Mouse (Mus musculus): Measurements from ENCODE around the gene Mgat3. TPM values are rescaled to one million over a fixed set of nuclear protein-coding genes. Genes with fewer than 3 reads are reported as not detected.

Mgat3 gene
- 0.92 and 0.95 TPM in 2 replicates for polyA plus RNA-seq (2012; rRNA removed)

GRCm38 (mm10) chr15:80173001-80173771, at the start of gene Mgat3:
Mgat3 (plus strand) TSS chr15:80173721.

GRCm38 (mm10) chr15:80132993-80133586, 40.4 kb upstream of the Mgat3 start, which contains the start of gene Tab1:
Tab1 (plus strand) TSS chr15:80133127.

GRCm38 (mm10) chr15:80233733-80234509, 60.4 kb downstream of the Mgat3 start, which contains the start of gene Mief1:
Mief1 (plus strand) TSS chr15:80234018.

GRCm38 (mm10) chr15:80235535-80235934, 62.0 kb downstream of the Mgat3 start, which contains the start of gene AC140267.1:
AC140267.1 (plus strand) TSS chr15:80235835.

GRCm38 (mm10) chr15:80254847-80255645, 81.5 kb downstream of the Mgat3 start, which contains the start of gene Atf4:
Atf4 (plus strand) TSS chr15:80255184.

GRCm38 (mm10) chr15:80263610-80264575, 90.4 kb downstream of the Mgat3 start, which contains the start of gene Rps19bp1:
Rps19bp1 (minus strand) TSS chr15:80264315.

Other genes with a start within 250 kb of the Mgat3 start
- 2.2 and 2.3 TPM in 2 replicates for gene Cbx7, start 202.6 kb upstream of the Mgat3 start, polyA plus RNA-seq (2012; rRNA removed)
- gene Pdgfb, start 158.7 kb upstream of the Mgat3 start, polyA plus RNA-seq (2012; rRNA removed): 1.4 TPM in 2 replicates
- 9.7 and 10.5 TPM in 2 replicates for gene Syngr1, start 82.4 kb upstream of the Mgat3 start, polyA plus RNA-seq (2012; rRNA removed)
- gene Rpl3, start 81.9 kb upstream of the Mgat3 start, polyA plus RNA-seq (2012; rRNA removed): 790 and 855 TPM in 2 replicates
- gene Tab1, start 40.6 kb upstream of the Mgat3 start, polyA plus RNA-seq (2012; rRNA removed): 11.2 and 11.4 TPM in 2 replicates
- gene Mief1, start 60.3 kb downstream of the Mgat3 start, polyA plus RNA-seq (2012; rRNA removed): 4.7 and 5.6 TPM in 2 replicates
- gene AC140267.1, start 62.1 kb downstream of the Mgat3 start, polyA plus RNA-seq (2012; rRNA removed): not detected in 2 replicates
- gene Atf4, start 81.5 kb downstream of the Mgat3 start, polyA plus RNA-seq (2012; rRNA removed): 243 and 248 TPM in 2 replicates
- gene Rps19bp1, start 90.6 kb downstream of the Mgat3 start, polyA plus RNA-seq (2012; rRNA removed): 23.9 and 25.3 TPM in 2 replicates
- 0.01 TPM in 2 replicates for gene Cacna1i, start 113.5 kb downstream of the Mgat3 start, polyA plus RNA-seq (2012; rRNA removed)